Mouse (Mus musculus) right cerebral cortex, adult 18-20 months (tissue): ENCODE results near the gene Tmem189.
"Not testable (repeated sequence)": the region's sequence is repeated elsewhere in the genome, so short reads cannot be mapped to it uniquely, and the experiment has no call there.

Source experiments
- DNase-seq: peaks from one replicate; pipeline ENCODE4 v3.0.0; 2022; ENCODE audit warnings: mixed read lengths

Gene Tmem189

GRCm38 (mm10) chr2:167617034-167617433, 72.6 kb downstream of the Tmem189 start:
- no peak for DNase-seq

- DNase-seq, result not testable (repeated sequence)
Measured at GRCm38 (mm10) chr2:167613335-167613734, 76.3 kb downstream of the Tmem189 start.

- DNase-seq, result no peak
Measured at GRCm38 (mm10) chr2:167612122-167612521, 77.5 kb downstream of the Tmem189 start.

DNA sequence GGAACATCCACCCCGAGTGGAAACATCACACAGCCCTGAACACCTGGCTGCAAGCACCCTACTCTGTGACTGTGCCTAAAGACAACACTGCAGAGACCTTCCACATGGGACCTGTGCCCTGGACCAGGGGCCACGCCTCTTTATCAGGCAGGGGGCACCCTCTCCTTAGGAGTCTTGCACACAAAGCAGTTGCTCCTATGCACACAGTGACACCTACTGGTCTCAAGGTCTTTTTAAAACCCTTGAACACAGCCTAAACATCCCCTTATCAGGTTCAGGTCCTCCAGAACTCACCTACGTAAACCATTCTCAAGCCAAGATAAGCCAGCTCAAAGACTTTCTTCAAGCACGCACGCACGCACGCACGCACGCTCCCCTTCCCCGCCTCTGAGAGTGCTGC, 78.3 kb downstream of the Tmem189 start:
- no peak for DNase-seq

DNA sequence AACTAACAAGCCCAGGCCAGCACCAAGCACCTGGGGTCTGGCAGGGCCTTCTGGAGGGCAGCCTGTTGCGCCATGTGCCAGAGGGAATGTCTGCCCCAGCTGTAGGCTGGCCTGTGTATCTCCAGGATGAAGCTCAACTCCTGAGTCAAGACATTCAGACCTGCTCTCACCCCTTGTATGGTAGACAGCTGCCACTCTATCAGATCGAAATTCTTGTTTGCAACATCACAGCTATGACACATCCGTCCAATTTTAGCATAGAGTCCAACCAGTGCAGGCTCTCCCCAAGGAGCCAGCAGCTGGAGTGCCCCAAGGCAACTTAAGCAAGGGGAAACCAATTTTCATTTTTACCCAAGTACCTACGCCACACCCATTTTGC, 82.9 kb downstream of the Tmem189 start:
- DNase-seq, result no peak

DNA sequence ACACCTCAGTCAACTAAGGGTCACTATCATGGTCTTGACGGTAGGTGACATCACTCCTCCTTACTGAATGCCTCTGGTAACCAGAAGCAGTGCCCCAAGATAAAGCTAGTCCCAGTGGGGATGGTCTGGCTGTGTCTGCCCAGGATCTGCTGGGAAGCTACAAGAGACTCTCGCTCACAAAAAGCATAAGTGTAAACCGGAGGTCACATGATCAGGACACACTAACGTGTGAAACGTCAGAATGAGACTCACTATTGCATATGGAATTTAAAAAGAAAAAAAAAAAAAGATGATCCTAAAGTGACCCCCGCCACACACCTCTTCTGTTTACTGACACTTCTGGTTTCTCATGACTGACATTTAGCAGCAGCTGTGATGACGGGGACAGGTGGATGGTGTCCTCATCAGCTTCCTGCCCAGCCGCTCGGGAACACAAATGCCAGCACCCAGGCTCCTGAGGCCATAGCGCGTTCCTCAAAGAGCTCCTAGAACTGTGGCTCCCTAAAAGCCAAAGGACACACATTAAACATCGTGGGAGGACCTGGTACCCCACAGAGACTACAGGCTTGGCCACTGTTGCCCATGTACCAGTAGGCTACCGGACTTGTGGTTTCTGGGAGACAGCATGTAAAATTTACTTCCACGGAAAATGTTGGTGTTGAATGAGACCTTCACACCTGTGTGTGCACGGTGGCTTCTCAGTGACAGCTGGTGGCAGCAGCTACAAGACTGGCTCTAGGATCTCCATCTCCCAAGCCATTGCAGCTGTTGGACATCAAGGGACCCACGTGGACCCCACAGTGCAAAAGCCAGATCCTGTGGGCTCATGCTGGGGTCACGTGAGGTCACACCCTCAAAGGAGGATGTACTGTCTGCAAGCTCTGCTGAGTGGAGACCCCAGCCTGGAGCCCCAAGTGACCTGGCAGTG, 83.5 kb downstream of the Tmem189 start:
- DNase-seq, result no peak

- DNase-seq, result peak; percentile 83
Measured at GRCm38 (mm10) chr2:167605178-167605794, 84.3 kb downstream of the Tmem189 start.

- DNase-seq, result no peak
Measured at GRCm38 (mm10) chr2:167602978-167603377, 86.6 kb downstream of the Tmem189 start.

GRCm38 (mm10) chr2:167602364-167602763, 87.3 kb downstream of the Tmem189 start:
- no peak for DNase-seq

DNA sequence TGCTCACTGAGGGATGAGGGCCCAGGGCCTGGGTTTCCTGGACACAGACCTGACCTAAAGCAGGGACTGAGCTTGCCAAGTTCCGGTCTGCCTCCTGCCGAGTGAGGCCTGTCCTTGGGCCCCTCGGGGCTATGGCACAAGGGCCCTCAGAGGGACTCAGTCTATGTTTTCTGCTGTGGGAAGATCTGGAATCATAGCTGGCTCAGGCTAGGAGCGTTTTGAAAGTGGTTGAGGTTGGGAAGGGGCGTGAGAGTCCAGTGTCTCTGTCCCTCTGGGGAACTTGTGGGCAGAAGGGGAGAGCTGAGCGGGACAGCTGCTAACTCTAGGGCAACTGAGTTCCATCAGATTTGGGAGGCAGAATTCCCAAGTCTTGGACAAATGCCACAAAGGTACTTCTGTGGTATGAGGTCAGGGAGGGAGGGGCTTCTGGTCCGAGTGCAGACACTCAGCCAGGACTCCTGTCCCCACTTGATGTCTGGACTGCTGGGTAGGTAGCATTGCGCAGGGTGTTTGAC, 89.1 kb downstream of the Tmem189 start:
- no peak for DNase-seq

GRCm38 (mm10) chr2:167599917-167600316, 89.7 kb downstream of the Tmem189 start:
- no peak for DNase-seq

DNA sequence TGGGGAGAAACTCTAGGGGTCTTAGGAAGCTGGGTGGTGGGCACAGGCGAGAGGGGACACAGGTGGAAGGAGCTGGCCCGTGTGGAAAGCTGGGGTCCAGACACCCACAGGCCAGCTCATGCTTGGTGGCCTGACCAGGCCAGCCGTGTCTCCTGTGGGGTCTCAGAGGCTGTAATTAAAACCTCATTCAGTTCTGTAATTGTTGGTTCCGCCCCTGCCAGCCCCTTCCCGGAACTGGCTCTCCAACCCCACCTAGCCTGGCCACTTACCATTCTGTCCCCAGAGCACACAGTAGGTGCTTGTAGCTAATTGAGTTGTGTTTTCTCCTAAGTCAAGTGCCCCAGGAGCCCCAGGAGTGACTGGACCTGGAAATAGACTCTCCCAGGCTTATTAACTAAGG, 90.4 kb downstream of the Tmem189 start:
- no peak for DNase-seq

- DNase-seq, result no peak
Measured at GRCm38 (mm10) chr2:167597492-167598186, 92.0 kb downstream of the Tmem189 start.

- no peak for DNase-seq
Measured at GRCm38 (mm10) chr2:167596726-167597491, 92.7 kb downstream of the Tmem189 start.

- no peak for DNase-seq
Measured at GRCm38 (mm10) chr2:167596262-167596661, 93.4 kb downstream of the Tmem189 start.

DNA sequence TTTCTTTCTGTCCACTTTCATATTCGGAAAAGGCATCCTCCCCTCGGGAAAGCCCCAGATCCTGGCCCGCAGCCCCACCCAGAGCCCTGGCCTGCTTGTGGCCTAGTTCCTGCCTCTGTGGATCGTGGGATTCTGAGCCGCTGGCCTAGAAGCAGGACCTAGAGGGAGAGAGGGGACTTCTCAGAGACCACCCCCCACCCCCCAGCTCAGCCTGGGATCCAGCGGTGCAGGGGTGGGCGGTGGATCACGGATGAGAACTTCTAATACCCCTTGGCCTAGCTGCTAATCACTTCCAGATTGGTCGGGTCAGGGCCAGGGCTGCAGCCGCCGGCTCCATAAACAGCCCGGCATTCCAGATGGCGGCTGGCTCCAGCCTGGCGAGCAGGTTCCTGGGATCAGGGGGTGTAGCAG, 93.9 kb downstream of the Tmem189 start:
- no peak for DNase-seq

DNA sequence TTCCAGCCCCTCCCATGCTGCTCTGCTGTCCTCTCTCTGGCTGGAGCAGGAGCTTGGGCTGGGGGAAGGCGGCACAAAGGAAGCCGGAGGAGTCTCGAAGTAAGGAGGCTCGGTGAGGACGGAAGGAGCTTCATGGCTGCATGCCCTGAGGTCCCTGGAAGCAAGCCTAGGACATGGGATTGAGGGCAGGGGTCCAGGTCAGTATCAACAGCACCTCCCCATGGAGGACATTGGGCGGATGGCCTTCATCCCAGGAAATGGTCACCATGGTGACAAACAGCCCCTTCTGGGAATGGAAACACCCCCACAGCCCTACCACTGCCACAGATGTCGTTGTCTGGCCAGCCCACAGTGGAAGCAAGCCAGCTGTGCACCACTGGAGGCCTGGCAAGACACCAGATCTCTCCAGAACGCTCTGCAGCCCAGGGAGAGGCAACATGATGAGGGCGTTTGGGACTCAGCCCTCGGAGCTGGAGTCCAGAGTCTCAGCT, 95.1 kb downstream of the Tmem189 start:
- DNase-seq, result peak; percentile 54

DNA sequence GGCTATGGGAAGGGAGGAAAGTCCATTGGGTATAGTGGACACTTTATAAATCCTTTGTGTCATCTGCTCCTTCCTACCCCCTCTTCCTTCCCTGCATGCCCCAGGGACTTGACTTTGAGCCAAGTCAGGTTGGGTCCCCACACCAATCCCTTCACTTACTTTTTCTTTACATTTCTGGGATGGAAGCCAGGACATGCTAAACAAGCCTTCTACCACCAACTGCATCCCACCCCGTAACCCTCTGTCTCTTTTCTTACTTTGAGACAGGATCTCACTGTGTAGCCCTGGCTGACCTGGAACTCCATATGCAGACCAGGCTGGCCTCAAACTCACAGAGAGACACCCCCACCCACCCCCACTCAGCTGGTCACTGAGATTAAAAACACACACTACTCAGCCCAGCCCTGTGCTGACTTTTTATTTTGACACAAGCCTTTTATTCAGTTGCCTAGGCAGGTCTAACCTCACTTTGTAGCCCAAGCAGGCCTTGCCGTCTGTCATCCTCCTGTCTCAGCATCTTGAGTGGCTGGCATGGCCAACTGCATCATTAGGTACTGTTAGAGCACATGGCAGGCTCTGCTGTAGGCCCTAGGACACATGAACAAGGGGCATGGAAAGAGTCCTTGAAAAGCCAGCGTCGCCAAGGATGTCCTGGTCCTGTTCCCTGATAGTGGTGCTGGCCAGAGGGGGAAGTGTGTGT, 95.9 kb downstream of the Tmem189 start:
- DNase-seq, result no peak
